Mouse (Mus musculus) C2C12 (cell line): Measurements from ENCODE around the gene Olfr1454.

Experiments
- CTCF ChIP-seq: IDR thresholded peaks from one replicate; pipeline ENCODE4 v1.5.1; 2011; ENCODE audit not compliant: control insufficient read depth, insufficient read depth, insufficient read length
- MAX ChIP-seq: IDR thresholded peaks from one replicate; pipeline ENCODE4 v1.6.1; 2011; ENCODE audit warnings: mild to moderate bottlenecking, control low read depth
- MYOD1 ChIP-seq: IDR thresholded peaks from one replicate; pipeline ENCODE4 v1.6.1; 2011; ENCODE audit warnings: low read depth; ENCODE audit not compliant: control insufficient read depth, insufficient read length

DNA sequence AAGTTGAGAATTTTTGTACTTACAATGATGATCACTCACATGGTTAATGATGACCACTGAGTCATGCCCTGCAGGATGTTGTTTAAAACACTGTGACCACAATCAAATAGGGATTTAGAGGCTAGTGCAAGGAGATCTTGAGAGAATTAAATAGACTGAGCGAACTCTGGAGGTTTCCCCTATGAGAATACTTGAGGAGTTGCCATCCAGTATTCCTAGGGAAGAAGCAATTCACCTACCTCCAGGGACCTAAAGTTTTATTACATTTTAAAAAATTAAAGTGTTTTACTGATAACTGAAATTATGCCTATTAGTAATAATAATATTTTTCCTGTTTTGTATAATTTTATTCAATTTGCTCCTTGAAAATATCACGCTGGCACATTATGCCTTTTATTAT is 37.4 kb downstream of the Olfr1454 start, which contains the start of gene Olfr1457:
- TF ChIP-seq CTCF = no peak
- no peak for TF ChIP-seq MAX
- TF ChIP-seq MYOD1 = no peak
